Mouse (Mus musculus) left cerebral cortex, adult 2 months (tissue): Measurements from ENCODE around the gene Tmem132a. TPM values are rescaled to one million over a fixed set of nuclear protein-coding genes. Genes with fewer than 3 reads are reported as not detected.

Experiments used
- DNase-seq, 2 experiments: peaks; one replicate each; pipeline ENCODE4 v3.0.0; 2021 to 2022; ENCODE audit warnings: low spot score in 2 of 2, mixed read lengths in 1 of 2; ENCODE audit errors: extremely low spot score in 1 of 2
- H3K27ac ChIP-seq: fragments of 200-600 bp; 2 replicates; pipeline ENCODE4 v1.8.1; 2022
- H3K4me3 ChIP-seq: fragments of 200-600 bp; 2 replicates; pipeline ENCODE4 v1.8.1; 2022
- CTCF ChIP-seq: fragments of 200-600 bp; IDR thresholded peaks from 2 replicates; pipeline ENCODE4 v1.8.1; 2022; ENCODE audit warnings: antibody characterized with exemption, mild to moderate bottlenecking, moderate library complexity
- intact Hi-C: fragments of 180-260 bp; cut with DNase I; formaldehyde crosslinking; loops from one replicate; pipeline ENCODE4 v1.15.1; 2025
- total RNA-seq, 2 experiments: library from RNA; stranded (reverse); gene quantifications; 2 replicates each; pipeline ENCODE4 v1.2.3; 2021

Tmem132a gene
- total RNA-seq, 2 experiments from 2014 or later: 268 TPM

DNA sequence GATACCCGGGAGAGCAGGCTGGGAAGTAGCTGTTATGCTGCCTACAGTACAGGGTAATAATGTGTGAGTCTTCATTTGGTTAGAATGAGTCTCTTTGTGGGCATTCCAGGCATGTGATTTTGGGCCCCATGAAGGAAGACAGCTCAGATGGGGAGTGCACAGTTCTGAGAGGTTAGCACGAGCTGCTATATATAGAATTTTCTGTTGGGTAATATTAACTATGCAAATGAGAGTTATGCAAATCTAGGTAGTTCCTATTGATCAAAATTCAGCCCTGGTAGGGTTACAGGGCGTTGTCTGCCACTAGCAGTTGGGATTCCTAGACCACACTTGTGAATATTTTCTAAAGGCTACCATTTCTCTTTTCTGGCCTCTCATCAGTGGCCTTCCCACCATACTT, 24.3 kb downstream of the Tmem132a start:
- no peak for TF ChIP-seq CTCF
- no peak for DNase-seq
- Histone ChIP-seq H3K4me3 (no peak overlapping the region), H3K27ac (no peak overlapping the region)
- intact Hi-C loops: no loop called here

DNA sequence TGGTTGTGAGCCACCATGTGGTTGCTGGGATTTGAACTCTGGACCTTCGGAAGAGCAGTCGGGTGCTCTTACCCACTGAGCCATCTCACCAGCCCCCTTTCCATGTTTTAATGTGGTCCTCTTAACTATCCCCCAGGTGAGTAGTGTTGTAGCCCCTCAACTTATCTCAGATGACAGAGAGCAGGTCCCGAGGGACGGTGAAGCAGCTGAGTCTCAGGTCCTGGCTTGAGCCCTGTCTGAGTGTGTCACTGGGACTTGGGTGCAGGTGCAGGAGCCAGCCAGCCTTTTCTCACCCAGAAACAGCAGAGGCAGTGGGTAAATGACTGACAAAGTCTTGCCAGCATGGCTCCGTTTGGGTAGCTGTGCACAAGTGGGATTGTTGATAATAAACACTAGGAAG, 25.5 kb downstream of the Tmem132a start:
- intact Hi-C loops: no loop called here
- no peak for DNase-seq
- TF ChIP-seq CTCF: no peak
- Histone ChIP-seq H3K4me3 (no peak overlapping the region), H3K27ac (no peak overlapping the region)

DNA sequence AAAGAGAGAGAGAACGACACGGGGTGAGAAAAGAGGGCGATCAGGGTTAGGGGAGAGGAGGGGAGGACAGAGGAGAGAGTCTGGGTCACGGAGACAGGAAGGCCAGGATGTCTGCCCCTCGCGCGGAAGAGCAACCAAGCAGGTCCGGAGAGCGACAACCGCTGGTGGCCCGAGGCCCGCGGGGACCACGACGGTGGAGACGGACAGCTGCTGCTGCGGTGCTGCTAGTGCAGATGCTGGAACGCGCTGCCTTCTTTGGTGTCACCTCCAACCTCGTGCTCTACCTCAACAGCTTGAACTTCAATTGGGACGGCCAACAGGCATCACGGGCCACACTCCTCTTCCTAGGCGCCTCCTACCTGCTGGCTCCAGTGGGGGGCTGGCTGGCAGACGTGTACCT, 26.8 kb downstream of the Tmem132a start:
- TF ChIP-seq CTCF: no peak
- Histone ChIP-seq H3K4me3 (no peak overlapping the region), H3K27ac (no peak overlapping the region)
- intact Hi-C loops: no loop called here
- no peak for DNase-seq

DNA sequence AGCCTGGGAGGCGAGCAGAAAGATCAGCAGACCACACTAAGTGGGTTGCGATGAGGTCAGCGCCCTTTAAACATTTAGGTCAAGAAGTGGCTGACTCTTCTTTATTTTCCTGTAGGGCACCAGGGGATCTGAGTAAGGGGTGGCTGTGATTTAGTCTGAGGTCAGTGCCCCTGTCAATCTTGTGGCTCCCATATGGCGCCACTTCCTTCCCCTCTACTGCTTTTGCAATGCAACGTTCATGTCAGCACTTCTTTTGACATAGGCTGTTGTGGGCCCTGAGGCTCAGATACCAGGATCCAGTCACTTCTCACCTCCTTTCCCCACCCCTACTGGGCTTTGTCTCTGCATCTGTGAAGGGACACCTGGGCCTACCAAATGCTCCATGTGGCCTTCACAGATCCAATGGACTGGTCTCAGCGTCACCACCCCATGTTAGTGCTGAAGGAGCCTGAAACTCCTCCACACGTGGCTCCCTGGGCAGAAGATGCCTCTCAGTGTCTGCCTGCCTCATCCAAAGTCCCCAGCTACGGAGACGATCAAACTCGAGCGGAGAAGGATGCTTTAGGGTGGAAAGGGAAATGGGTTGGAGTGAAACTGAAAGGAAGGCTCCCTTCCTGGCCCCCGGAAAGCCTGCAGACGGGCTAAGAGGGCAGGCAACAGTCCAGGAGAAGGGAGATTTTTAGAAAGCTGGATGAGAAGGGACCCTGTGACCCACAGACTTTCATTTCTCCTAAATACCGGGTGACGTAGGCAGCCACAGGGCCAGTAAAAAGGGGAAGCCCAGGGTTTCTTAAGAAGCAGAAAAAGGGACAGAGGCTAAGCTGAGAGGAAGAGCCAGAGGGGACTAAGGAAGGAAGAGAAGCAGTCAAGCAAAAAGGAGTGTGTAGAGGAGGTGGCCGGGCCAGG, 27.8 kb downstream of the Tmem132a start:
- TF ChIP-seq CTCF: no peak
- no peak for DNase-seq
- Histone ChIP-seq H3K27ac (no peak overlapping the region; the same call in 1 of the 2 replicates), H3K4me3 (no peak overlapping the region)
- intact Hi-C loops: no loop called here

DNA sequence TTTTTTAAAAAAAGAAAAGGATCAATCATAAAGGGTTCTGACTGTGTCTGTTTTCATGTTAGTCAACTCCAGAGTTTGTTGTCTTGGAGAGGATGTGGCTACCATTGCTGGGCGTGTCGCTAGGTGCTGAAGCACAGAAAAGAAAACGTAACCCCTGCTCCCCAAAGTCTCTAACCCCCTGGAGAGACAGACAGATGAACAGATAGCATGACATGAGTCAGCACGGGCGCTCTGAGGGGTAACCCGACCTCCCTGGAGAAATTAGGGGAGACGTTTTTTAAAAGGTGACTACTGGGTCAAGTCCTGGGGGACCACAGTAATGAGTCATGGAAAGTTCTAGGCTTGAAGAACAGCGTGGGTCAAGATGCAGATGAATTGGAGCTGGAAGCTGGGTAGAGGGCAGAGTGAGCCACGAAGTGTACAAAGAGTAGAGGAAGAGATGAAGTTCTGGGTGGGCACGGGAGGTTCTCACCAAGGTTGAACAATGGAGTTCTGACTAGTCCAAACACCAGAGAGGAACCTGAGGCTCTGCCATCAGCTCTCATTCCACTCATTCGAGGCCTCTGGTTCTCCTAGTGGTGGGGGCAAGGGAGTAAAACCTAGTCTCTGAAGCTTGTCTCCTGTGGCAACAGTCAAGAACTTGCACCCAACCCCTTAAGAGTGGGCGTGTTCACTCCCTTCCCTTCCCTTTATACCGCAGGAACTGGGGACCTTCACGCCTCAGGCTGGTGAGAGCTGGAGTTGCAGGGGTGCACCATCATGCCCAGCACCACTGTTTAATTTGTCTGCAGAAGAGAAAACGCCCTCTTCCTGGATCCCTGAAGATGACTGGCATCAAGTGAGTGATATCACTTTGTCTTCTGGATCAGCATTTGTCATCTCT, 30.5 kb downstream of the Tmem132a start, which contains the start of gene Slc15a3:
TSS of gene Slc15a3 (plus strand) at position 718 of the 883 bp plus-strand sequence.
- Histone ChIP-seq H3K4me3 (no peak within 1 kb of the TSS), H3K27ac (no peak within 1 kb of the TSS)
- intact Hi-C loops: no loop called here
- DNase-seq: no peak
- no peak for TF ChIP-seq CTCF

DNA sequence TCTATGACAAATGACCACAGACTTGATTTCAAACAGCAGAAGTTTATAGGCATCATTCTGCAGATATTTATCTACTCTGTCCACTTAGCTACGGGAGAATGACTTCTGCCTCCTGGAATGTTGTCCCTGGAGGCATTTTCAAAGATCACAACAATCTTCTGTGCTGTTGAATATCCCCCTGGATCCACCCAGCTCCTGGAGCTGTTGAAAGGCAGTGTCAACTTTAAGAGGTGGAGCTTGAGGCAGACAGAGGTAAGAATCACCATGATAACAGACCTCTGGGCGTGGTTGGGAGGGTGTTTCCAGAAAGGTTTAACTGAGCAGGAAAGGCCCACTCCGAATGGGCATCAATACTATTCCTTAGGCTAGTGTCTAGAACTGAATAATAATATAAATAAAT, 34.1 kb downstream of the Tmem132a start:
- no peak for TF ChIP-seq CTCF
- DNase-seq: no peak
- Histone ChIP-seq H3K4me3 (no peak overlapping the region), H3K27ac (no peak overlapping the region)
- intact Hi-C loops: no loop called here

DNA sequence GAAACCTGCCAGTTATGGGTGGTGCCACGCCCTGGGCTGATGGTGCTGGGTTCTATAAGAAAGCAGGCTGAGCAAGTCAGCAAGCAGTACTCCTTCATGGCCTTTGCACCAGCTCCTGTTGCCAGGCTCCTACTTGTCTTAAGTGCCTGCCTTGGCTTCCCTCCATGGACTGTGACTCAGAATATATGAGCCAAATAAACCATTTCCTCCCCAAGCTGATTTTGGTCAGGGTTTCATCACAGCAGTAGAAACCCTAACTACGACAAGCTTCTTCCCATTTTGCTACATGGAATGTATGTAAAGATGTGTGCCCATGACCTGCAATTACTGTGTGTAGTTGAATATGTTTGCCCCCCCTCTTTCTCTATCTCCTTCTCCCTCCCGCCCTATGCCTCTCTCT, 36.1 kb downstream of the Tmem132a start:
- TF ChIP-seq CTCF: no peak
- Histone ChIP-seq H3K4me3 (no peak overlapping the region), H3K27ac (no peak overlapping the region)
- intact Hi-C loops: no loop called here
- DNase-seq: no peak

DNA sequence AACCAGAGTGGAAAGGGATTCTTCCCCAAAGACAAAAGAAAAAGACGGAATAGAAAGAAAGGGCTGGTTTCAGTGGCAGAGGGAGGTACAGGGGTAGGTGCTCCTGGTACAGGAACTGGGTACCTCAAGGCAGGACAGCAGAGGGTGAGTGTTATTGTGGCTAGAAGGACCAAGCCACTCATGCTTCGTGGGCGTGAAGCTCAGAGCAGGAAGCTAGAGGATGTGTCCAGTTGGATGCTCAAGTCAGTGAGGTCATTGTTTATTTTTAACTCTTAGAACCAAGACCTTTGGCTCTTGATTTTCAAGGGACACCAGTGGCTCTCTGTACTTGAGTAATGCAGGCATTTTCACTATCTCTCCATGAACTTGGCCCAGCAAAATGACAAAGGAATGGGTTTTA, 37.7 kb downstream of the Tmem132a start:
- TF ChIP-seq CTCF: no peak
- no peak for DNase-seq
- intact Hi-C loops: no loop called here
- Histone ChIP-seq H3K27ac (no peak overlapping the region), H3K4me3 (no peak overlapping the region)

DNA sequence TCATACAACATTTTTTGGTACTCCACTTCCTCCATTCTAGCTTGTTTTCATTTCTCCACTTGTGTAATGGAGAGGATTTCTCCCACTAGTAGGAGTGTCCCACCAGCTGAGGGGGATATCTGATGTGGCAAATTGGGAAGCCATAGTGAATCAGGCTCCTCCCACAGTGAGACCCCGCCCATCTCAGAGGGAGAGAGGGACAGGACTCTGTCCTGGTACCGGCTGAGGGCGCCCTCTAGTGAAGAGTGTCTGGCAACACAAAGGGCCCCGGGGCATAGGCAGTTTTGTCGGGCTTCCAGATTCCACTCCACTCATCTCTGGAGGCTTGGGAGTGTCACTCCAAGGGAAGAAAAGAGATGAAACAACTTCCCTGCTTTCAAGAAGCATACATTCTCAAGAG, 38.3 kb downstream of the Tmem132a start:
- DNase-seq: peak; percentile 42 to 43
- TF ChIP-seq CTCF: peak; percentile 54
- Histone ChIP-seq H3K27ac (no peak overlapping the region), H3K4me3 (no peak overlapping the region)
- intact Hi-C loops: loop anchor here (2.0 kb wide), 1 partner anchor 117 kb away; no protein-coding TSS in a partner anchor

DNA sequence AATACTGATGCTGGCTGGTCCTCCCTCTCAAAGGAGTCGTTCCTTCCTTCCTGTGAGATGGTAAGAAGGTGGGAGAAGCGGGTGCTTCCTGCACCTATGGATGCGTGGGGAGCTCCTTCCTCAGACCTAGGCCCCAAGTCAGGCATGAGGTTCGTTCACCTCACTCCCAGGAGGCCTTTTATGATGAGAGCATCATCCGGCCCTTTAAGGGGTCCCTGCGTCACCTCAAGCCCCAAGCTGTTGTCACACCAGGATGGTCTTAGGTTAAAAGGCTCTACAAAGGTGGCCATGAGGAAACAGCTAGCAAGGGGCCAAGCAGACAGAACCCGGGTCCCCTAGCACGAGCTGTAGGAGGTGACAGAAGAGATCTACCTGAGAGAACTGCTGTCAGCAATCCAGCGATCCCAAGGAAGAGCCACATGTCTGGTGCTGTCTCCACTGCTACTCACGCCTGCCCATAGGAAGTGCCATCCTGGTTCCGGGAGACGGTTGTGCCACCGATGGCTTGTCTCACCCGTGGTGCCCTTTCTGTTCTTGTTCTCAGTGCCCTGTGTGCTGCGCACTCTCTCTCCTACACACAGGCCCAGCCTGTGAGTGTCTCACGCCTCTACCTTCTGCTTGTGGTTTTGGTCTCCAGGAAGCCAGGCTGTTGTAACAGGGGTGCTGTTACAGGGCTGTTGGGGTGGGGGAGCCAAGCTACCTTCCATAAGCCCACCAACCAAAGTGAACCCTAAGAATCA, 40.1 kb downstream of the Tmem132a start, which contains the start of gene Cd6:
TSS of gene Cd6 (minus strand) at position 623 of the 740 bp plus-strand sequence.
- intact Hi-C loops: loop anchor here (2.0 kb wide), 1 partner anchor 115 kb away; no protein-coding TSS in a partner anchor
- no peak within 1 kb of the TSS for H3K4me3 ChIP-seq
- no peak for TF ChIP-seq CTCF
- no peak within 1 kb of the TSS for H3K27ac ChIP-seq
- no peak for DNase-seq

DNA sequence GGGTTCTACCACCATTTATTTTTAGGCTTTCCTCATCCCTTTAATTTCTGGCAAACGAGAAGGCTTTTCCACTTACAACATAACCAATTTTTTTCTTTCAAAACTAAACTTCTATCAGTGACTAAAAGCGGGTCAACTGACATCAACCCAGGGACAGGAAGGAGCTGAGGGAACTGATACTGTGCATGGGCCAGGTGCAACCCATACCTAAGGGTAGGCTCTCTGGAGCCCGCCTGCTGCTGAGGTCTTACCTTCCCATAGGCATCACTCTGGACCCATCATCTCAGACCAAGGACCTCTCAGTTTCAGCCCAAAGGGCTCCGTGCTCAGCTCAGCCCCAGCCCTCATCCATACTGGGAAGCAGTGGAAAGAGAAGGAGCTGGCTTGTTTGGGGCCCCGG, 41.4 kb downstream of the Tmem132a start:
- no peak overlapping the region for H3K27ac ChIP-seq
- intact Hi-C loops: no loop called here
- no peak overlapping the region for H3K4me3 ChIP-seq
- no peak for DNase-seq
- TF ChIP-seq CTCF: no peak
